Mouse (Mus musculus) left cerebral cortex, postnatal 4 days (tissue): ENCODE measurements around the gene Akt3. TPM values are rescaled to one million over a fixed set of nuclear protein-coding genes. Genes with fewer than 3 reads are reported as not detected.

Experiments
- DNase-seq: peaks from one replicate; pipeline ENCODE4 v3.0.0-alpha.2; 2022
- intact Hi-C: fragments of 180-260 bp; cut with DNase I; formaldehyde crosslinking; loops from one replicate; pipeline ENCODE4 v1.15.1; 2025
- total RNA-seq, 2 experiments: library from RNA; stranded (reverse); gene quantifications; 2 replicates each; pipeline ENCODE4 v1.2.3; 2021

Akt3 gene
- total RNA-seq, 2 experiments from 2014 or later, result 306 to 351 TPM

DNA sequence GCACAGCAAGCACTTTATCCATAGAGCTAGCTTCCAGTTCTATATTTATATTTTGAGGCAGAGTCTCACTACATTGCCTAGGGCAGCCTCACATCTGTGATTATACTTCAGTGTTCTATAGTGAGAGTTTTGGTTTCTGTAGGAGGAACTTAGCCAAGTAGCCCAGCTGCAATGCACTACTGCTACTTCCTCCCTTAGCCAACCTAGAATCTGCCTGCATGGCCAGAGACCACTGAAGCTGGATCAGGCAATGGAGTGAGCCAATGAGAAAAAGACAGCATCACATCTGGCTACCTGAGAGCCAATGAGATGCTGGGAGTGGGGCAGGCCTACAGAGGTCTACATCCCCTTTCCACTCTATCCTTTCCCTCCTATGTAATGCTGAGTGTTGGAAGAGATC, 192.3 kb downstream of the Akt3 start:
- DNase-seq, result no peak
- intact Hi-C loops, result no loop called here

DNA sequence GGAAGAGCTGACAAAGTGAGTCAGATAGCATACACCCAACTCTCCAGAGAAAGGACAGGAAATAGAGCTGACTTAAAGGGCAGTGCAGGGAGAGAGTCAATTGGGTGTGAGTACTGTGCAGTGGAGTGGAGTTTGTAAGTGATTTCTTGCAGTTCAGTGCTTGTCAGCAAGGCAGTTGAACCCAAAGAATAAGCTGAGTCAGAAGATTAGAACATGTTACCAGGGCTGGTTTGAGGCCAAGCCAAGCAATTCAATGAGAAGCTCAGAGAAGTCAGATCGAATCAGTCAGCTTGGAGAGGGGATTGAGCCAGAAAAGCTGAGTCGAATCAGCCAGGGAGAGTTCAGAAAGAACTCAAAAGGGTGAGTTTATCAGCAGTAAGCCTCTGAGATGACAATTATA, 196.2 kb downstream of the Akt3 start:
- no peak for DNase-seq
- intact Hi-C loops, result no loop called here

DNA sequence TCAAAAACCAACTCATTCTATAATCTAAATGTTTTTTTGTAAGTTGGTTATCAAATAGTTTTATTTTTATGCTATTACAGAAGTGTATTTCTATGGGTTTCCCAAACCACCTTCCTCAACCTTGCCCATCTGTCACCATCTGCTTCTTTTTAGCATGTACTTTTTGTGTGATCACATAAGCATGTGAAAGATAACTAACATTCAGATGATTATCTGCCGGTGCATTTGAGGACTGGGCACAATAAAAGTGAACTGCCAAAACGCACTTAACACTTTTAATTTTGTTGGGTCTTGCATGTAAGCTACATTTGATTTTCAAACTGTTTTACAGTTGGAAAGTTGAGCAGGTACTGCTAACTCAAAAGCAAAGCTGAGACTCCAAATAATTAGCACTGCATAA, 203.1 kb downstream of the Akt3 start:
- no peak for DNase-seq
- intact Hi-C loops, result no loop called here

DNA sequence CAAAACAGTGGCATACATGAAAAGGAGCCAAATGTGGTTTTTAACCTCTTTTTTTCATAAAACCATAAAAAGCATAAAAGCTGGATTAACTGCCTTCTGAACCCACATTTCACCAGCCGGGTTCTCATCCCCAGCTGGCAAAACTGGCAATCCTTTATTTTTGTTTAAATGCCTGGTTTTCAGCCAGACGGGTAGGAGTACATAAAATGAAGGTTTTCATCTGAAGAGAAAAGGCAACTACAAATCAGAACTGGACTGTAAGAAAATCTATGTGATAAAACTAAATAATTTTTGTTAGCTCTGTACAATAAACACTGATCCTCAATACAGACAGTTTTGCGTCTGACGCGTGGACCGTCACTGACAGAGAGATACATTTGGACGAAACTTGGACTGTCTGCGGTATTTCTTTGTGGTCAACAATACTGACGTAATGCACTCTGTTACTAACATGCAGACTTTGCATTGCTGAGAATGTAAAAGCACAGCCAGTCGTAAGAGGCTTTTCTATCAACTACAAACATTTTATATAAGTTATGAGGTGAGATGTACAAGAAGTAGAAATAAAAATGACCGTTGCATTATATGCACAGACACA, 206.5 kb downstream of the Akt3 start:
- DNase-seq, result no peak
- intact Hi-C loops, result no loop called here

DNA sequence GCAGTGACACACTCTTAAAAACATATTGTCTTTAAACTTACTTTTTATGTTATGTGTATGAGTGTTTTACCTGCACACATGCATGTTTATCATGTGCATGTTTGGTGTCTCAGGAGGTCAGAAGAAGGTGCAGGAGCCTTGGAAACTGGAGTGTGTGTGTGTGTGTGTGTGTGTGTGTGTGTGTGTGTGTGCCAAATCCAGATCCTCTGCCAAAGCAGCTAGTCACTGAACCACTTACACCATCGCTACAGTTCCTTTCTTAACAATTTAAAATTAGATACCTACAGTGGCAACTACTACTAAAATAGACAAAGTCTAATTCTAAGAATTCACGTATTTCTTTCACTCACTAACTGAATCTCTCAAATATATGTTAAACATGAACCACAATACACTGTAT, 209.2 kb downstream of the Akt3 start:
- intact Hi-C loops, result no loop called here
- DNase-seq, result no peak

DNA sequence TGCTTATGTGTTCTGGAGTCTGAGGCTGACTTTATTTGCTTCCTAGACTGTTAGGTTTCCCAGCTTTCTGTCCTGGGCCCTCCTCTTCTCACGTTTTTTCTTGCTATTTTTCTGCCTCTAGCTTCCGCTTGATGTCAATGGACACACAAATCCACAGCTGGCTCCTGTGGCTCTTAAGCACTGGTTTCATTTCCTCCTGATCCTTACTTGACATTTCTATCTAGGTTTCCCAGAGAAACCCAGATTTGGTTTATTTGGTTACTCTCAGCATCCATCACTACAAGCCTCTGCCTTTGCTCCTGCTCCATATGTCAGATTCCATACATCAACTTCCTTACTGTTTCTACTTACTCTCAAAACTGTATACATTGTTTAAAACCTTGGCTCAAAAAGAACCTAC, 211.0 kb downstream of the Akt3 start:
- intact Hi-C loops, result no loop called here

DNA sequence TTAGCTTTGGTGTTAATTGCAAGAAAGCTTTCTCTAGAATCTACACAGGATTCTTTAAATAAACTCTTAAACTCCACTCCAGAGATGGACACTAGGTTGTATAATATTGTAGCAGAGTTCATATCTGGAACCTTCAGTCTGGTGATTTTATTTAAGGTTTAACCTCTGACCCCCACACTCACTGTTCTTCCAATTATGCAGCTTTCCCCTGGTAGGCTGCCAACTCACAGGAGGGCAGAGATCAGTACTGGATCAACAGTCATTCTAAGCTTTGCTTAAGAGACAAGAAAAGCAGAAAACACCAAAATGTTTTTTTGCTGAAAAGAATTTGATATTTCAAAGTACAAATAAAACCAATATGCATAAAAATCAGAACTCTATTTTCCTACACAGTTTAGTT, 212.1 kb downstream of the Akt3 start:
- DNase-seq, result peak; percentile 25
- intact Hi-C loops, result no loop called here

More for the DNA sequence above, 211.0 kb downstream of the Akt3 start:
- no peak for DNase-seq

DNA sequence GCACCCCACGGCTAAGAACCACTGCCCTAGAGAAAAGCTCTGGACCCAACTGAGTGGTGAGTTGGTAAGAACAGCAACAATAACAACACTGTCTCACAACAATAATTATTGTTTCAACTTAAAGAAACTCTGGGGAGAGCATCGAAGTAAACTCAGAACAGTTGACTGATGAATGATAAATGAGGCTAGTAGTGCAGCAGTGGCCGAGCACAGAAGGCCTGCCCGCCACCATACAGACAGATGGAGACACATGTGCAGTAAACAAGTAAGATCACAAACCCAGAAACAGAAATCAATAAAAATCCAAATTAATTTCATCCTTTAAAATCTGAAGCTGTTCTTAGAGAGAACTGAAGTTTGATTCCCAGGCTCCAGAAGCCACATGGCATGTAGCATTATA, 217.9 kb downstream of the Akt3 start:
- DNase-seq, result no peak
- intact Hi-C loops, result no loop called here

DNA sequence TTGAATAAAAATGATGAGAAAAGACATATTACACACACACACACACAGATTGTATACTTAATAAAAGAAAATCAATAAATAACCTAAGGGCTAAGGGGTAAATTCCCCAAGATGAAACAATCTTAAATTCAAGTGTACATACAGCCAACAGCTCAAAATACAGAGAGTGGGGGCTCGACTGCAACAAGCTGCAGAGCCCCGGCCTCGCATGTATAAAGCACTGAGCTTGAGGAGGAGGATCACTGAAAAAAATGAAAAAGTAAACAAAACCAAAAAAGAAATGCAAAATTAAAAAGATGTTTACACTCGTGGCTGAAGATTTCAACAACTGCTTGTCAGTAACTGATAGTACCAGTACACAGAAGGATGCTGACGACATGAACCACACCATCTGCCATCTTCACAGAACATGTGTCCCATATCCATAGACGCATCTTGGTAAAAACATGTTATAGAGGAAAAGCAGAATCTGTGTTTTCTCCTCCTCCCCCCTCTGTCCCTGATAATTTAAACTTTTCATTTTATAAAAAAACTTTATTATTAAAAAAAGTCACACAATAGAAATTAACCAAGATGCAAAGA, 218.8 kb downstream of the Akt3 start:
- DNase-seq, result no peak
- intact Hi-C loops, result no loop called here

DNA sequence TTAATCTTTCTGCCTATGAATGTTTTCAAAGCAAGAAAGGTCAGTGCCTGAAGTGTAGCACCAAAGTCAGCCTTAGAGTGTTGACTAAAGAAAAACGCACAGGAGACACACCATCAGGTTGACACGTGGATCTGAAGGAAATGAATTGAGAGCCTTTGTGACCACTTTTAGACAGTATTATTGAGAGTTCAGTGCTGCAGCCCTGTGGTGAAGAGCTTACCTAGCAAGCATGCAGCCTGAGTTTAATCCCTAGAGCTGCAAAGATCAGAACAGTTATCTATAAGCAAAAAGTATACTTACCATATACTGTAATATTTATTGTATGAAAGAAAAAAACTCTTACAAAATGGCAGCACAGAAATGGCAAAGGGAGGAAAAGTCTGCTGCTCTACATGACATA, 219.6 kb downstream of the Akt3 start:
- intact Hi-C loops, result no loop called here
- DNase-seq, result no peak

DNA sequence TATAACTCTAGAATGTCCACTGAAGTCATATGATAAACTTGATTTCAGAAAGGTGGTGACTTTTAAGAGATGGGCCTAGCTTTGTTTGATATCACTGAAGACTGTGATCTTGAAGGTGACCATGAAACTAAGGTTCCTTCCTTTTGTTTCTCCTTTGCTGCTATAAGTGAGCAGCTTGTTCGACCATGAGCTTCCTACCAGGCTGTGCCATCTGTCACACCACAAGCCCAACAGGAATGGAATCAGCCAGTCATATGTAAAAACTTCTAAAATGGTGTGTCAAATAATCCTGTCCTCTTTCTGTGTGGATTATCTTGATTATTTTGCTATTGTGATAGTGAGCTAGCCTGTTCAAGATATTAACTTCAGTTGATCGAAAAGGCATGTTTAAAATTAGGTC, 222.5 kb downstream of the Akt3 start:
- intact Hi-C loops, result no loop called here
- DNase-seq, result peak; percentile 43

DNA sequence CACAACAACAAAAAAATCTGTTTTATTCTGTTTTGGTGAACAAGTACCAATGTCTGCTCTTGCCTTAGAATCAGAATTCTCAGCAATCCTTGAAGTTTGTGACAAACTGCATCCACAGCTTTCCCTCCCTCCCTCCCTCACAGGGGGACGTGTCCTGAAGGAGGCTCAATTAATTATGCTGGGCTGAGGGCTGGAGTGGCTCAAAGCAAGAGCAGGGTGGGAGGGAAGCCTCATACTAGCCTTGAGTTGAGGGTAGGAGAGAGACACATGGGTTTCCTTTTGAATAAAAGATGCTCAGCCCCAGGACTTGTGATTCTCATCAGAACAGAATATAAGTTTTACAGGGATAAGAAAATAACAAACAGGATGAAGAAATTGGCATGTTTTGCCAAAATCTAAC, 225.8 kb downstream of the Akt3 start:
- DNase-seq, result no peak
- intact Hi-C loops, result no loop called here

DNA sequence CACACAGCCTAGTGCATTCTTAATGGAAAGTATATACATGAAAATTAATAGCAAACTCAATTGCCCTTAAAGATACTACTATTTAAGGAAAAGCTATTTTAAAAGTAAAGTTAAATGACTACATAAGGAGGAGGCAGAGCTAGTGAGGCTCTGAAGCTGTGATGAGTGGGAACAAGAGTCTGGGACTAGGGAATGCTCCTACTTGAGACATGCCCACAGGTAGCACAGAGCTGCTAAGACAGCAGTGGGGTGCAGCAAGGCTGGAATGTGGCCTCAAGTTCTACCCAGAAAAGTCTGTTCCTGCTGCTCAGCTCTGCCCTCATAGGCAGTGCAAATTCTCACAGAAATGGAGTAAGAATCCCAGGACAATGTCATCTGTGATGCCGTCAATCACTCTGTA, 226.8 kb downstream of the Akt3 start:
- intact Hi-C loops, result no loop called here
- no peak for DNase-seq

DNA sequence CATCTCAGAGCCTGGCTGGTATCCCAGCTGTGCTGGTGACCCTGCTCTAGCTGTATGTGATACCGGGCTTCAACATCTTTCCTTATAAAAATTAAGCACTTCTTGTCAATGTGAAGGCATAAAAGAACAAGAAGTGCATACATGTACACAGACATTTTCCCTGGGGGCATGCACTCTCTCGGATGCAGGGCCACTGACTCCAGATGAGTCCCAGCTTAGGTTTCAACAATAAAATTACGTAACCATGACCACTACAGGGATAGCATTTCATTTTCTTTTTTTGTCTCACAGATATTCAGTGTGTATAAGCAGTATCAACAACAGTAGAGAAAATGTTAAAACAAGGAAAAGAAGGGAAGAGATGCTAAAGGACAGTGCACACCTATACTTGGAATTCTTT, 227.3 kb downstream of the Akt3 start:
- intact Hi-C loops, result no loop called here
- DNase-seq, result no peak

DNA sequence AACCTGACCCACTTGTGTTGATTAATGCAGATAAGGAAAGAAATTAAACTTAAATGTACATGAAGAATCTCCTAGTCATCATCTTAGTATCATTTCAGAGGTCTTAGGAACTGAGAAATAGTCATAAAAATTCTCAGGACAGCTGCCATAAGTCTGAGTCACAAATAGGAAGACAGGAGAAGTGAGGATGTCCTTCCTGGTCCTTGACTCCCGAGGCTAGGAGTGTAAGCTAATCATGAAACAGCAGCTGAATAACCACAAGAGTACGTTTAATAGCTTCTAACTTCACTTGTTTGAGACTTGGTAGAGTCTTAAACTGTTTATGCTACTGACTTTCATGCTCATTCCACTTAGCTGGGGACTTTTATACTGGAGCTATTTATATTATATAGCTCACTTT, 229.0 kb downstream of the Akt3 start:
- no peak for DNase-seq
- intact Hi-C loops, result no loop called here

DNA sequence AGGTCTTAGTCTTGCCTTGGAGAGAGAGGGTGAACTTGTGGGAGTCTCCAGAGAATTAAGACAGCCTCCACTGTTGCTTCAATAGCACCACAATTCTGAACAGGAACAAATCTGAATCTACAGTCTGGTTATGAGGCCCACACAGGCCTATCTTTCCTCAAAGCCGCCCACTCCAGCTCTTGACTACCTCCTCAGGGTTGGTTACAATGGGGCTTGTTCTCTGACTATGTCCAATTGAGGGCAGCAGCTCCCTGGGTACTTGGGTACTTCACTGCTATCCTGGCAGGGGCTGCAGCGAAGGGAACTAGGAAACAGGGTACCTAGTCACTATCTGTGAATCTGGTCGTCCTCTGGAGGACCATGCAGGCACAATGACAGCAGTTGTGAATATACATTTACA, 230.3 kb downstream of the Akt3 start:
- DNase-seq, result no peak

DNA sequence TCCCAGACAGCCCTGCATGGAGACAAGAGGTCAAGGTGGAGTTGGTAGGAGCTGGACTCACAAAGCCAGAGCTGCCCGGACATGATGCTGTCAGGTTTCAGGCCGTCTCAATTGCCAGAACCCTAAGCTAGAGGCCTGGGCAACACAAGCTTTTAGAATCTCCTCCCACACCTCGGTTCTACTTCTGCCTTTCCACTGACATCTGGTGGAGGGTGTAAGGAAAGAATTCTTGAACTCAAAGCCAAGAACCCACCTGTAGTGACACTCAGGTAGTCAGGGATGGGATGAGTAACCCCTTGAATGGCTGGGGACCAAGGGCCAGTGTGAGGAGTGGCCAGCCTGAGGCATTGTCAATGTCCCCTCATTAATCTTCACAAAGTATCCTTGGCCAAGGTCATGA, 235.3 kb downstream of the Akt3 start:
- intact Hi-C loops, result no loop called here
- DNase-seq, result no peak

More for the DNA sequence above, 230.3 kb downstream of the Akt3 start:
- intact Hi-C loops, result no loop called here

DNA sequence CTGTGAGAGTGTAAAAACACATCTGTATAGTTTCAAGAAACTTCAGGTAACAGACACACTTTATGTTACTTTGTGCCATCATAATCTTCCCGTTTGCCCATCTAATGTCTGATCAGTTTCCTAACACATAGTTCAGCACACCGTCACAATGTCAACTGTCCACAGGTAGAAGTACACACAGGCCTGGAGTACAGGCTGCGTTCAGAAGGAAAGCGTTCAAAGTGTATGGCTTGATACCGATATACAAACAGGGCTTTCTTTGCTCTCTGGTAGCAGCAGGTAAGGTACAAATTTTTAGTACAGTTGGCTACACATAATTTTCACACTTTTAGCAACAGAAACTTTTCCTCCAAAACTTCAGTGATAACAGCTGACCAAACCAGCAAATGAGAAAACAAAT, 238.3 kb downstream of the Akt3 start:
- no peak for DNase-seq
- intact Hi-C loops, result no loop called here

DNA sequence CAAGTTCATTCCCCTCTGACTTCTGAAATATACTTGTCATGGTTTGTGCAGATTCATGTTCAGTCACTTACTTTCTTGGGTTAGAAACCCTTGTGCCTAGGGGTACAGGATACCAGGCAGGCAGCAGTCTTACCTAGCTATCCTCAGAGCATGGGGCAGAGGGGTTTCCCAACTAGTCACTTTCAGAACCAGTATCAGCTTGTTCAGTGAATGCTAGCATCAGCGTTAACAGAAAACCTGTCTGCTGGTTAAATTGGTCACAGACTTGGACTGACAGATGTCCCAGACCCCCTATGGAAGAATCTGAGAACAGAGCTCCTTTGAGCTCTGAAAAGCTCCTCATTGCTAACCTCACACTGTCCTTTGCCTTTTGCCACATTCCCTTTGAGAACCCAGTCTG, 239.3 kb downstream of the Akt3 start:
- intact Hi-C loops, result no loop called here
- DNase-seq, result no peak

DNA sequence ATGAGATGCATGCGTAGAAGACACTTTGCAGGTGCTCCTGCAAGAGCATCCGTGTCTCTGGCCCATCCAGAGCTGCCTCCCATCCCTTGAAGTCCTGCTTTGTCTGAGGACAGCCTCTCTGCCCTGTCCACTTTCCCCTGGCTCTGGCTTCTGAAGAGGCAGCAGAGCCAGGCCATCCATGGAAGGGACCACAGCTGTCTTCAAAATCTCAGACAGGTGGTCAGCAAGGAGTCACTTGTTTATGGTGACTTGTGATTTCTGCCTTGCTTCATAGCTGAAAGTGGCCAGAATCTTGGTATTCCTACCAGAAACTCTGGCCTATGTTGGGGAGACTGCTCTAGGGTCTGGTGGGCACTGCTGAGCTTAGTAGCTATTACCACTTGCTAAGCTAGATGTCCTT, 241.3 kb downstream of the Akt3 start:
- intact Hi-C loops, result no loop called here
- DNase-seq, result no peak

DNA sequence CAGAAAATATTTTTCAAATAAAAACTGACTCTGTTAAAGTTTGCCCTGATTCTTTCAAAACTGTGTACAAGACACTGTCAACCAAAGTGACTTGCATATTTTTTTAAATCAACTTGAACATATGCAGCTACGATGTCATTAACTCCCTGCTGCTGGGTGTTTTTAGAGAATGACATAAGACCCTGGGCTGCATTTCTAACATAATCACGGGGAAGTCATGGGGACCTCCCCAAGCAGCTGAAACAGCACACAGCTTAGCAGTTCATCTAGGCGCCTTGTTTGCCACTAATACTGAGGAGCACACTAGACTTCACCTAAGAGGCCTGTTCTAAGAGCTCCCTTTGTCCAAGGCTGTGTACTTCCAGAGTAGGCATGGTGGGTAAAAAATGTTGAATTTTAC, 242.1 kb downstream of the Akt3 start:
- intact Hi-C loops, result no loop called here

DNA sequence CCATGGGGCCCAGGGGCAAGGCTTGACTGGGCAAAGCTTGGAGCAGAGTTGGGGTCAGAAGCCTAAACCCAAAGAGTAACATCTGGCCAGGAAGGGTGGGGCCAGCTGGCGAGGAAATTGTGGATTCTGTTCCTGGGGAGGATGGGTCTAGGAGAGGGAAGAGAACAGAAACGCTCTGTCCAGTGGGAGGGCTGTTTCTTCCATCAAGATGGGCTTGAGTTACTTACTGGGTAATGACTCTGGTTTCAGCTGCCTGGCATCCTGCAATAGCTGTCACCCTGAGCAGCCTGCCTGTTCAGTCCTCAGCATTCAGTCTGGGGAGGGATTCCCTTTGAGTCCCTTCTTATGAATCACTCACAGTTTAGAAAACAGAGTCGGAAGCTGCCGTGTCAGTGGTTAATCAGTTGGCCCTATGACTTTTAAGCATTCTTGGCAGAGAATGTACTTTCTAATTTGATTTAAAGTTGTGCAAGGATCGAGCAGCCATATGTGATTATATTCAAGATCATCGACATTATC, 243.0 kb downstream of the Akt3 start:
- intact Hi-C loops, result no loop called here
- no peak for DNase-seq

More for the DNA sequence above, 242.1 kb downstream of the Akt3 start:
- no peak for DNase-seq

DNA sequence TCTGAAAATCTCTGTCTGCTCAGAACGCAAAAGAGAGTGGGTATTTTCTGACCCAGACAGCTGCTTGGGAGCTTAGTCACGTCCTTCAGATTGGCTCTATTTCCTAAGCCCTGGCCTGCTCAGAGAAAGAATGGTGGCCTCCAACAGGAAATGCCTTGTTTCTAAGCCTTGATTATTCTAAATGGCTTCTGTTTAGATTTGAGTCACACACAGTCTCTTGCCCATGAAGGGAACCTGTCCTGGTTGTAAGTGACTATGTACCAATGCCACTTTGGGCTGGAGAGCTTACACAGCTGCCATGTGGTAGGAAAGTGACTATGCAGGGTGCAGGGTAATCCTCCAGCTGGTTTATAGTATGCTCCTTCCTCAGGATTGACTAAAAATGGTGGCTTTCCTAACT, 243.7 kb downstream of the Akt3 start:
- intact Hi-C loops, result no loop called here
- DNase-seq, result no peak
